Mouse (Mus musculus): ENCODE data around the gene Paf1.
A peak's percentile ranks its signal among the peaks of the same experiment; 100 is the strongest.

DNA sequence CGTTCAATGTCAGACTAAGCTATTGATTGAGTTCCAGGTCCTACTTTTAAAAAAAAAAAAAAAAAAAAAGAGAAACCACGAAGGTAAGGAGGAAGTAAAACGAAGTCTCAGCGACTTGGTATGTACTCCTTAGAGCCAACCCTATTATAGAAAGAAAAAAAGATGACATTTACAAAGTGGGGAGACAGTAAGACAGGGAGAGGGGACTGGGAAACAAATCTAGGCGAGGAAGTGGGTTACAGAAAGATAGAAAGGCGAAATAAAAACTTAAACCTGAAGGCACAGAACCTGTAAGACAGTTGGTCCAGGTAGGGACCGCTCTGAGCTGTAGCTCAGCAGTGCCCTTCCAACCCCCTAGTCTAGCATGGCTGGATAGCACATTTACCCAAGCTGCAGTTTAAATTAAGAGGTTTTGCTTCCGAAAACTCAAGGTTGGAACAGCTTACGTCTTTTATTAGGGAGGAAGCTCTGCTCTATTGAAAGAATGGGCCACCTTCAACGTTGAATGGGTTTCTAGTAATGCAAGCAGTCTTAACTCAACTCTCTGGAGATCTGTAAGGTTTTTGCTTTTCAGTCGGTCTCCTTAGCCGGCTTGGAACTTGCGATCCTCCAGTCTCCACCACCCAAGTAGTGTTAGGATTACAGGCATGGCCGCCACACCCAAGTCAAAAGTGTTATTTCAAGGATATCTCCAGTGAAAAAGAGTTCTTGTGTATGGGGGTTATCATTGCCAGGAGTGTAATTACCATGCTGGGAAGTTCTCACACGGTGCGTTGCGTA is 12.3 kb upstream of the Paf1 start, which contains the start of gene Zfp36:
- TF ChIP-seq CTCF (IDR thresholded peaks at IDR 0.05; ENCODE audit: insufficient read depth, low read length) (no peak), POLR2A (IDR thresholded peaks at IDR 0.05; ENCODE audit: borderline replicate concordance, extremely low read depth, low read depth, low read length) (peak; percentile 40; the same call in 1 of the 2 replicates)

Measured in lung, adult 2 months (tissue).